Mouse (Mus musculus): ENCODE data around the gene Ano6. TPM values are rescaled to one million over a fixed set of nuclear protein-coding genes. Genes with fewer than 3 reads are reported as not detected.

Gene Ano6
- polyA plus RNA-seq, 1 experiment = 24.4 TPM

DNA sequence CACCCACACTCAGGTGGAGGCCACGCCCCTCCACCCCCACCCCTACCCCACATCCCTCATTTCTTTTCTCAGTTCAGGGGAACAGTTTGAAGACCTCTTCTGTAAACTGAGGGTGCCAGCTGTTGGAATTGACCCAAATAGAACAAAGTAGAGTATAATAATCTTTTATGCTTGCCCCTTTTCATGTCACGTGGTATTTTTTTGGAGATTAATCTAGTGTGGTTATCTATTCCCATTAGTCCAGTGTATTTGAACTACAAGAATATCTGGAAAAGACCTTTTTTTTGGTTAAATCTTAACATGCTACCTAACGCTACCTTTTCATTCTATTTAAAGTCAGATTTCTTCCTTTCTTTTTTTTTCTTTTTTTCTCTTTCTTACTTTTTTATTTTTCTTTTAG lies 12.8 kb downstream of the Ano6 start:
- no peak overlapping the region for H3K4me3 ChIP-seq (replicated peaks; ENCODE audit: control insufficient read depth, low read depth, low read length)
- H3K4me1 ChIP-seq (ENCODE audit: control insufficient read depth, insufficient read depth, low read length) = peaks cover 5% of the 10 kb centered on the region
- TF ChIP-seq POLR2A (IDR thresholded peaks at IDR 0.05; ENCODE audit: borderline replicate concordance, control insufficient read depth, low read depth, low read length) (no peak), CTCF (IDR thresholded peaks at IDR 0.05; ENCODE audit: control insufficient read depth, insufficient read depth, low read length) (no peak)
- no peak overlapping the region for H3K27ac ChIP-seq (ENCODE audit: control insufficient read depth, insufficient read depth, low read depth, low read length, poor library complexity)
- 73% methylated on average over 3 of the region's 3 CpGs for WGBS

DNA sequence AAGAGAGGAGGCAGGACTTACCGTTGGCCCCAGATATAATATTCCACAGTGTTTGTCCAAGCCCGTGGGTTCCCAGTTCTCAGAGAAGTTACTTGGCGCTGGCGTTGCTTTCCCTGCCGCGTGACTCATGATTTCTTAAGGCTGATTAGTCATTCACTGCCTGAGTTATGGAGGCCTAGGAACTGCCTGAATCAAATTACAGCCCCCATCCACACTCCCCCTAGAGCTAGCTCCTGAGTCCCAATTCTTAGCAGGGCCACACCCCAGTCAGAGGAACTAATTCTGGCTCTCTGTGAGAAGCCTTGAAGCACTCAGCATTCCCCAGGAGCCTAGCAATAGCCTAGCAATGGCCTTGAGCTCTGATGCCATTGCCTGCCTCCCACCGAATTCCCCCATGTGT lies 13.6 kb downstream of the Ano6 start:
- Histone ChIP-seq H3K27ac (ENCODE audit: control insufficient read depth, insufficient read depth, low read depth, low read length, poor library complexity) (peak overlapping the region; percentile 18; the same call in 1 of the 2 replicates), H3K4me3 (replicated peaks; ENCODE audit: control insufficient read depth, low read depth, low read length) (no peak overlapping the region), H3K4me1 (ENCODE audit: control insufficient read depth, insufficient read depth, low read length) (peaks cover 5% of the 10 kb centered on the region)
- 41% methylated on average over 7 of the region's 7 CpGs for WGBS
- TF ChIP-seq POLR2A (IDR thresholded peaks at IDR 0.05; ENCODE audit: borderline replicate concordance, control insufficient read depth, low read depth, low read length) (no peak), CTCF (IDR thresholded peaks at IDR 0.05; ENCODE audit: control insufficient read depth, insufficient read depth, low read length) (no peak)

DNA sequence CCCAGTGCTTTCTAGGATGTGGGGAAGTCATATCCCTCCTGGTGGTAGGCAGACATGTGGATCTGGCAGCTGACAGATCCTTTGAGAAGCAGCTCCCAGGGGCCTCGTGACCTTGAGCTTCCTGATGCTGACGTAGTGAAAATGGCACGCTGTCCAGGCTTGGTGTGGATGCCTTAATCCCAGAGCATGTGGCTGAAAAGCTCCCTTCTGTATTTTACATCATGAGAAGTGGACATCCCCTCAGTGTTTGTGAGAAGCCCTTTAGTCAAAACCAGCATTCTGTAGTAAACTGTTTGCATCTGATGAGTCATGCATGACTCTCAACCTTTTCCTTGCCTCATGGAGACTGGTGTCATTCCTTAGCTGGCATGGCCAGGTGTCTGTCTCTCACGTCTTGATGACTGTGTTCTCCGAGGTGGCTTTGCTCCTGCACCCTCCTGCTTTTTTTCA lies 14.4 kb downstream of the Ano6 start:
- WGBS = 57% methylated on average over 5 of the region's 5 CpGs
- Histone ChIP-seq H3K4me1 (ENCODE audit: control insufficient read depth, insufficient read depth, low read length) (peaks cover 3% of the 10 kb centered on the region), H3K27ac (ENCODE audit: control insufficient read depth, insufficient read depth, low read depth, low read length, poor library complexity) (no peak overlapping the region), H3K4me3 (replicated peaks; ENCODE audit: control insufficient read depth, low read depth, low read length) (no peak overlapping the region)
- no peak for TF ChIP-seq POLR2A (IDR thresholded peaks at IDR 0.05; ENCODE audit: borderline replicate concordance, control insufficient read depth, low read depth, low read length)
- TF ChIP-seq CTCF (IDR thresholded peaks at IDR 0.05; ENCODE audit: control insufficient read depth, insufficient read depth, low read length) = no peak

DNA sequence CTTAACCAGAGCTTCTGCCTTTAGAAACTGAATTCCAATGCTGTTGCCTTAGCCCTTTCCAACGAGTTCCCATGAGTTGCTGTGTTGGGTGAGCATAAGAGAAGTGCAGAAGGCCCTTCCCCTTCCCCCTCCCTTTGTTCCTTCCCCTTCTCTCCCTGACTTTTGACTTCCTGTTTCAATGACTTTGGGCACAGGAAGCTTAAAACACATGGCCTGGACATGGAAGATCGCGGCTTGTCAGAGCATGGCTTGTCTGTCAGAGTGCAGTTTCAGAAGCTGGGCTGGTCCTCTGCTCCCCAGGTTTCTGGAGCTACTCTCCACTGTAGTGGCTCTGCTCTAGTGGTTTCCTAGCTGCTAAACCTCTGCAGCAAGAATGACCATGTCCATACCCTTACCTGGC lies 17.3 kb downstream of the Ano6 start:
- Histone ChIP-seq H3K4me1 (ENCODE audit: control insufficient read depth, insufficient read depth, low read length) (peaks cover 3% of the 10 kb centered on the region), H3K4me3 (replicated peaks; ENCODE audit: control insufficient read depth, low read depth, low read length) (no peak overlapping the region), H3K27ac (ENCODE audit: control insufficient read depth, insufficient read depth, low read depth, low read length, poor library complexity) (no peak overlapping the region)
- TF ChIP-seq CTCF (IDR thresholded peaks at IDR 0.05; ENCODE audit: control insufficient read depth, insufficient read depth, low read length) = no peak
- WGBS = 6% methylated on average over 3 of the region's 3 CpGs

DNA sequence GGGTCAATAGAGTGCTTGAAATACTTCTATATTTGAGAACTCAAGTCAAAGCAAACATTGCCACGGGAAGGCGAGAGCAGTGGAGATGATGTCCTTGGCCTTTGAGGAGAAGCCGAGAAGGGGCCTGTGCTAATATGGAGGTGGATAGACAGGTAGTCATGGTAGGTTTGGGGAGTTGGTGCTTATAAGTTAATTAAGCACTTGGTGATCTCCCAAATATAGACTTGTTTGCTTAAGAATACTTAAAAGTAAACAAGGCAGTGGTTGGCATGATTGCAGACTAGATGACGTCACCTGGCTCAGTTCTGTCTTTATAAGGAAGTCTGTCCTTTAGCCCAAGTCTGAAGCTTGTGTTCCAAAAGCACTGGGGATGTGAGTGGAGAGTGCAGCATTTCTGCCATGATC lies 19.7 kb downstream of the Ano6 start:
- peaks cover 3% of the 10 kb centered on the region for H3K4me1 ChIP-seq (ENCODE audit: control insufficient read depth, insufficient read depth, low read length)
- WGBS = 86% methylated on average over 4 of the region's 4 CpGs
- no peak overlapping the region for H3K27ac ChIP-seq (ENCODE audit: control insufficient read depth, insufficient read depth, low read depth, low read length, poor library complexity)
- H3K4me3 ChIP-seq (replicated peaks; ENCODE audit: control insufficient read depth, low read depth, low read length) = no peak overlapping the region
- TF ChIP-seq CTCF (IDR thresholded peaks at IDR 0.05; ENCODE audit: control insufficient read depth, insufficient read depth, low read length) (no peak), POLR2A (IDR thresholded peaks at IDR 0.05; ENCODE audit: borderline replicate concordance, control insufficient read depth, low read depth, low read length) (no peak)

DNA sequence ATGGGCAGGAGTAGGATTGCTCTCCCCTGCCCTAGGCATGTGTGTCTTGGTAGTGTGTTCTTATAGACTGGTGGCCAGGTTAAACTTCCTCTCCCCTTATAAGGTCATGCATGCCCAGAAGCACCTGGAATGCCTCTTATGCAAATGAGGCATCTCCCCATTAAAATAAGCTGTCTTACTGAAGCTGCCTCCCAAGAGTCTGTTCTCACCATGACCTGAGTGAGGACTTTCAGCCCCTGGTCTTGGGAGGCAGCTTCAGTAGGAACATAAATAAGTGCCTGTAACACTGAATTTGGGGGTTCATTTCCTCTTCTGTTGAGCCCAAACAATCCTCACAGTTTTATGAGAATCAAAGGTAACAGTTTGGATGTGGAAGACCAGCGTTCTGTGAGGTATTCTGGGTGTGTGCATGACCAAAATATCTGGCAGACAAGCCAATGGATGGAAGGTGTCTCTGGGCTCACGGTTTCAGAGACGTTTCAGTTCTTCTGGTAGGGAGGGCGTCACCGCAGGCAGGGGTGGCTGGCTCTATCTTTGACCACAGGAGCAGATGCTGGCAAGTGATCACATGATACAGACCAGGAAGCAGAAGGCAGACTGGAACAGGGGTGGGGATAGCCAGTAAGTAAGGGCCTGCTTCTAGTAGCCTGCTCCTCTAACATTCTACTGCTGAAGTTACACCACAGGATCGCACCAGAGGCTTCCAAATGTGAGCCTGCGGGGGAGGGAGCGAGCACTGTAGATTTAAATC lies 22.4 kb downstream of the Ano6 start:
- no peak overlapping the region for H3K27ac ChIP-seq (ENCODE audit: control insufficient read depth, insufficient read depth, low read depth, low read length, poor library complexity)
- 88% methylated on average over 8 of the region's 8 CpGs for WGBS
- no peak for TF ChIP-seq CTCF (IDR thresholded peaks at IDR 0.05; ENCODE audit: control insufficient read depth, insufficient read depth, low read length)
- TF ChIP-seq POLR2A (IDR thresholded peaks at IDR 0.05; ENCODE audit: borderline replicate concordance, control insufficient read depth, low read depth, low read length) = no peak
- H3K4me3 ChIP-seq (replicated peaks; ENCODE audit: control insufficient read depth, low read depth, low read length) = no peak overlapping the region
- peaks cover 2% of the 10 kb centered on the region for H3K4me1 ChIP-seq (ENCODE audit: control insufficient read depth, insufficient read depth, low read length)

DNA sequence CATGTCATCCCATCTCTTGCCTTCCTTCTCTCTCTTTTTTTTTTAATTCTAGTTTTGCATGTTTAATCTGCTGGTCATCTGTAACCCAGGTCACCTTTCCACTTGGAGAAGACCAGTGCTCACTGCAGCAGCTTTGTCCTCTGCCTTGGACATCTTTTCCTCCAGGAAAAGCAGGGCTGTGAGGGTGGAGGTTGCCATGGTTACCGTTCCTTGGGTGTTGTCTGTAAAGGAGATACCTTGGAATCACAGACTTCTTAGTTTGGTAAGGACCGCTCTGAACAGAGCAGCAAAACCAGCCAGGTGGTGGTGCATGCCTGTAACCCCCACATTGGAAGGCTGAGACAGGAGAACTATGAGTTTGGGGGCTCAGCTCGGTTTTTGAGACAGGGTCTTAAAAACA lies 26.9 kb downstream of the Ano6 start:
- 92% methylated on average over 3 of the region's 3 CpGs for WGBS
- no peaks in the 10 kb centered on the region; the same call in 1 of the 2 replicates for H3K4me1 ChIP-seq (ENCODE audit: control insufficient read depth, insufficient read depth, low read length)
- TF ChIP-seq POLR2A (IDR thresholded peaks at IDR 0.05; ENCODE audit: borderline replicate concordance, control insufficient read depth, low read depth, low read length) (no peak), CTCF (IDR thresholded peaks at IDR 0.05; ENCODE audit: control insufficient read depth, insufficient read depth, low read length) (no peak)
- no peak overlapping the region for H3K27ac ChIP-seq (ENCODE audit: control insufficient read depth, insufficient read depth, low read depth, low read length, poor library complexity)
- no peak overlapping the region for H3K4me3 ChIP-seq (replicated peaks; ENCODE audit: control insufficient read depth, low read depth, low read length)

DNA sequence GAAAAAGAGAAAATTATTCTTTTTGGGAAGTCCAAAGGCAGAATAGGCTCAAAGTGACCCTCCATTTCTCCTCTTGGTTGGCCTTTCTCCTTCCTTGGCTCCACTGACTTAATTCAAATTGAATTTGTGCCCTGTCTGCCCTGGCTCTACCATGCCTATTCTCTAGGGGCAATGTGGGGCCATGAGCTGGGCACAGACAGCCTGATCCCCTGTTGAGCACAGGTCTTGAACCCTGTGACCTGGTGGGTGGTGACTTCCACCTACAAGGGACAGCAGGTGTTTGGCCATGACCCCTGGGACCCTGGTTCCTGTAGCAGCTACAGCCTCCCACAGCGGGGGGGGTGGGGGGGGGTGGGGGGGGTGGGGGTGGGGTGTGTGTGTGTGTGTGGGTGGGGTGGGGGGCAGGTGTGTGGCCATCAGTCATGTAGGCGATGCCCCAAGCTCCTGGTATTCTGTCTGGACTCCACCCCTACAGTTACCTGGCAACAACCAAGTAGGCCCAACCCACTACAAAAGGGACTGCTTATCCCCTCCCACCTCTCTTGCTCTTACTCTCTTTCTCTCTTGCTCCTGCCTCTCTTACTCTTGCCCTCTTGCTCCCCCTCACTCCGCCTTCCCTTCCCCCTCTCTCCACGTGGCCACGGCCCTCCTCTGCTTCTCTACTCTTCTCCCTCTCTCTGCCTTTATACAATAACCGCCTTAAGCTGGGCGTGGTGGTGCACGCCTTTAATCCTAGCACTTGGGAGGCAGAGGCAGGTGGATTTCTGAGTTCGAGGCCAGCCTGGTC lies 28.8 kb downstream of the Ano6 start:
- Histone ChIP-seq H3K4me1 (ENCODE audit: control insufficient read depth, insufficient read depth, low read length) (no peaks in the 10 kb centered on the region; the same call in 1 of the 2 replicates), H3K4me3 (replicated peaks; ENCODE audit: control insufficient read depth, low read depth, low read length) (no peak overlapping the region)
- WGBS = 82% methylated on average over 9 of the region's 9 CpGs

More for the DNA sequence above, 28.8 kb downstream of the Ano6 start:
- no peak overlapping the region for H3K27ac ChIP-seq (ENCODE audit: control insufficient read depth, insufficient read depth, low read depth, low read length, poor library complexity)
- TF ChIP-seq POLR2A (IDR thresholded peaks at IDR 0.05; ENCODE audit: borderline replicate concordance, control insufficient read depth, low read depth, low read length) = no peak
- TF ChIP-seq CTCF (IDR thresholded peaks at IDR 0.05; ENCODE audit: control insufficient read depth, insufficient read depth, low read length) = no peak

Measured in bone marrow, adult 2 months (tissue).